ENCODE assay signal across 8 mouse cellular contexts in the genomic region with DNA sequence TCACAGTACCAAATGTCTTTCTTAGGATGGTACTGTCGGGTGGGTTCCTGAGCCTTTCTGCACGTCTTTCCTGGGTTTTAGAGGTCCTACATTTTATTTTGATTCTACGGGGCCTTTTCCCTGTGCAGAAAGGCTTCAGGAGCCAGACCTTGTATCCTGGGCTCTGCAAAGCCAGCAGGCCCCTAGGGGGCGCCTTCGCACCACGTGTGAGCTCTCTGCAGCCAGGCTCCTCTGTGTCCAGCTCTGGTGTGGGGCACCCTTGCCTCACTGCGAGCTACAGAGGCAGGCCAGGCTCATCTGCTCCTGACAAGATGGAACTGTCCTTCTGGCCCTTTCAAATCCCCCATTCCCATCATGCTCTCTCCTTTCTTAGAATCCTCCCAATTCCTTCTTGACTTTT. TPM values are rescaled to one million over a fixed set of nuclear protein-coding genes. Genes with fewer than 3 reads are reported as not detected.
DNase-seq lines count a peak whose midpoint lies in the region; ATAC-seq and TF ChIP-seq lines count a peak whose summit lies in the region.

No protein-coding gene starts in this region.

- H3K36me3 ChIP-seq in embryonic facial prominence, embryonic 14.5 days (ENCODE audit: control insufficient read depth, insufficient read depth, low read length) = no peaks in the 10 kb centered on the region
- H3K36me3 ChIP-seq in limb, embryonic 11.5 days (ENCODE audit: control insufficient read depth, insufficient read depth, low read length) = no peaks in the 10 kb centered on the region
- no peaks in the 10 kb centered on the region for H3K36me3 ChIP-seq in myocyte (ENCODE audit: control insufficient read depth, insufficient read depth)

- H3K79me2 ChIP-seq in myocyte (ENCODE audit: control insufficient read depth, insufficient read depth) = no peaks in the 10 kb centered on the region

- no peak overlapping the region for H3K9ac ChIP-seq in embryonic facial prominence, embryonic 14.5 days (ENCODE audit: low read depth, low read length)
- no peak overlapping the region for H3K9ac ChIP-seq in limb, embryonic 11.5 days (ENCODE audit: low read length)

- H3K27me3 ChIP-seq in embryonic facial prominence, embryonic 14.5 days (replicated peaks; ENCODE audit: control insufficient read depth, insufficient read depth, low read length) = no peaks in the 10 kb centered on the region
- no peaks in the 10 kb centered on the region for H3K27me3 ChIP-seq in limb, embryonic 11.5 days (ENCODE audit: control insufficient read depth, insufficient read depth, low read length)
- no peaks in the 10 kb centered on the region for H3K27me3 ChIP-seq in myocyte (ENCODE audit: control insufficient read depth, insufficient read depth, insufficient read length)

- ATAC-seq in embryonic facial prominence, embryonic 14.5 days (ENCODE audit: low read depth) = peak; percentile 95
- no peak for ATAC-seq in limb, embryonic 11.5 days (ENCODE audit: insufficient number of reproducible peaks, low FRiP score, low TSS enrichment, low read depth)

- peaks cover 3% of the 10 kb centered on the region; the same call in 1 of the 2 replicates for H3K4me1 ChIP-seq in embryonic facial prominence, embryonic 14.5 days (ENCODE audit: control insufficient read depth, insufficient read depth, low read length)
- no peaks in the 10 kb centered on the region for H3K4me1 ChIP-seq in limb, embryonic 11.5 days (ENCODE audit: control insufficient read depth, insufficient read depth, low read length)

- no peak for TF ChIP-seq POLR2A in myocyte (IDR thresholded peaks at IDR 0.05; ENCODE audit: insufficient read length, low read depth)

- H3K4me2 ChIP-seq in embryonic facial prominence, embryonic 14.5 days (ENCODE audit: low read depth, low read length) = no peak overlapping the region
- H3K4me2 ChIP-seq in limb, embryonic 11.5 days (ENCODE audit: low read depth, severe bottlenecking) = no peak overlapping the region
- H3K4me2 ChIP-seq in myocyte (ENCODE audit: low read depth) = no peak overlapping the region

- H3ac ChIP-seq in myocyte (ENCODE audit: control insufficient read depth, insufficient read length) = no peak overlapping the region

- H3K9me3 ChIP-seq in embryonic facial prominence, embryonic 14.5 days (ENCODE audit: control insufficient read depth, low read length) = no peaks in the 10 kb centered on the region
- no peaks in the 10 kb centered on the region for H3K9me3 ChIP-seq in limb, embryonic 11.5 days (ENCODE audit: control insufficient read depth, low read length)

- H3K27ac ChIP-seq in embryonic facial prominence, embryonic 14.5 days (replicated peaks; ENCODE audit: low read depth, low read length) = no peak overlapping the region
- H3K27ac ChIP-seq in limb, embryonic 11.5 days (replicated peaks; ENCODE audit: low read depth, low read length) = no peak overlapping the region

- peak; percentile 82 for DNase-seq in A20 (ENCODE audit: low read depth, low spot score)
- DNase-seq in adrenal gland, postnatal 4 days (ENCODE audit: low spot score in 2 of 2) = peak; percentile 80 to 82
- peak; percentile 90 for DNase-seq in embryonic facial prominence, embryonic 14.5 days (ENCODE audit: low spot score)
- DNase-seq in heart, adult 8-10 months (ENCODE audit: low spot score) = peak; percentile 83
- peak; percentile 86 to 93 for DNase-seq in kidney, adult 8-10 months
- peak; percentile 92 for DNase-seq in limb, embryonic 11.5 days (ENCODE audit: low spot score)
- peak; percentile 72 to 78 for DNase-seq in spleen, postnatal 36 days (ENCODE audit: low spot score in 2 of 2)

- WGBS in embryonic facial prominence, embryonic 14.5 days = 15% methylated on average over 7 of the region's 7 CpGs
- 16% methylated on average over 7 of the region's 7 CpGs for WGBS in limb, embryonic 11.5 days

- no peak overlapping the region for H3K4me3 ChIP-seq in embryonic facial prominence, embryonic 14.5 days (ENCODE audit: low read depth, low read length)
- no peak overlapping the region for H3K4me3 ChIP-seq in limb, embryonic 11.5 days (ENCODE audit: low read depth, low read length)
- no peak overlapping the region for H3K4me3 ChIP-seq in myocyte

TF ChIP-seq in myocyte, 11 proteins besides CTCF, POLR2A, EP300 and RAD21:
- TF ChIP-seq USF1 (IDR thresholded peaks at IDR 0.05; ENCODE audit: low read depth) (peak; percentile 16), POLR2AphosphoS2 (IDR thresholded peaks at IDR 0.05; ENCODE audit: insufficient read length, low read depth) (no peak)
TF ChIP-seq in myocyte: peak in this region for 1.

RNA-seq across cellular contexts. Expression of gene Usp3, which starts 53.3 kb away (rescaled TPM):
- total RNA-seq in adrenal gland, postnatal 4 days (2021) = 10 to 100 TPM; 60.0 to 71.8 TPM
- 49.6 and 61.0 TPM in 2 replicates for polyA plus RNA-seq in embryonic facial prominence, embryonic 14.5 days (2014; fragmentation: Nextera tagmentation; extraction: Ambion mirVana)
- 10 to 100 TPM; 19.8 to 26.5 (median 21.9) TPM for total RNA-seq in heart, adult 8-10 months (2022)
- 90.9 and 102 TPM in 2 replicates for polyA plus RNA-seq in limb, embryonic 11.5 days (2014; fragmentation: Nextera tagmentation; extraction: Ambion mirVana)
- 20.4 TPM for polyA plus RNA-seq in myocyte (2012; fragmentation: generic; extraction: Trizol)
